Mouse (Mus musculus): ENCODE results near the gene Carnmt1. TPM values are rescaled to one million over a fixed set of nuclear protein-coding genes. Genes with fewer than 3 reads are reported as not detected.

Carnmt1 gene
- polyA plus RNA-seq (2014; fragmentation: Illumina TruSeq; extraction: RNeasy Lipid Tissue Mini Kit (QIAGEN cat#74804); ENCODE audit: low read depth, low replicate concordance) = 109 TPM

DNA sequence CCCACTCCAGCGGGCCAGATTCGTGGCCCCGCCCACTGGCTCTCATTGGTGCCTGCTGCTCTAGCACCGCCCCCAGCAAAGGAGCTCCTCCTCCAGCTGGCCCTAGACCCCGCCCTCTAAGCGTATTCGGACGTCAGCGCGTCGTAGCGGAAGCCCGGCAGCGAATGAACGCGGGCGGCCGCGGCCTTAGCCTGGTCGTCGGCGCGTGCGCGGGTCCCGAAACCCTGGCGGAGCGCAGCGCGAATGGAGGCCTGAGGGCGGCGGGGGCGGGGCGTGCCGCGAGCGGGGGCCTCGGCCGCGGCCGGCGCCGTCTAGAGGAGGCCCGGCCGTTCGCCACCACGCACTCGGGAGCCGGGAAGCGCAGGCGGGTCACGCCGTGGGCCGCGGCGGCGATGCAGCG is at the start of gene Carnmt1:
Carnmt1 (plus strand) TSS at position 157 of the 400 bp plus-strand sequence.

DNA sequence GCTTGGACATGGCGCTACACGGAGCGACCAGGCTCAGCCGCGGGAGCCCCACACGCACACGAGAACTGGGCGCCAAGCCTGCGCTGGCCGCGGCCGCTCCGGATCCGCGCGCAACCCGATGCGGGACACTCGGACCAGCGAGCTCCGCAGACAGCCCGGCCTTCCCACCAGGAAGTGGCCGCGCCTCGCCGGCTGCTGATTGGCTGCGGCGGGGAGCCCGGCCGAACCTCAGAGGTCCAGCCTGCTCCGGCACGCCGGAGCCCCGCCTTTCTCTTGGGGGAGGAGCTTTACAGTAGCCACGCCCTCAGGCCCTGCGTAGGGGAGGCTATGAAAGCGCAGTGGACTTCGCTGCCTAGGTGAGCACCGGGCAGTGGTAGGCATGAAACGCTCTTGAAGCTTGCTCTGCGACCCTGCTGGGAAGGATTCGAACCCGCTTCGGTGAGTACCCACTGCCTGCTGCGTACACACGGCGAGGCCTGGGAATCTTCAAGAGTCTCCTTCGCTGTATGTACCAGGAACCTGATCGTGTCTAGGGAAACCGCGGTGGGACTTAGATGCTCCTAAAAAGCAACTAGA is 38.8 kb upstream of the Carnmt1 start, which contains the start of the genes Ostf1 and Nmrk1:
Ostf1 (minus strand) TSS at position 180 of the 576 bp plus-strand sequence.
Nmrk1 (plus strand) TSS at position 307 of the 576 bp plus-strand sequence.

DNA sequence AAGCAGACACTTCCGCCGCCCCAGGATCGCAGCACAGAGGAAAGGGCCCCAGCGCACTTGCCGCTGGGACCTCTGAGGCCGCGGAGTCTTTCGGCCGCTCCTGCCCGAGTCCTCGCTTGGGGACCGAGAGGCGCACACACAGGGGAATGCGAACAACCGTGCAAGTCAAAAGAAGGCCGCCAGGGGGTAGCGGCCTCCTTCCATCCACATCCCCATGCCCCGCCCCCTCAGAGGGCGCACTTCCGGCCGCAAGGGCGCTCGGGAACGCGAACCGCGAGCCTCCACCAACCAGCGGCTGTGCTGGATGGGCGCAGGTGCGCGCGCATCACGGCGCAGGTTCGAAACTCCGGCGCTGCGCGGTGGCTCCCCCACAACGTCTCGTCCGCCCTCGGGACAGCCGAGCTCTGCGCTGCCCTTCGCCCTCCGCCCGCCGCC is 42.3 kb downstream of the Carnmt1 start, which contains the start of gene D030056L22Rik:
D030056L22Rik (plus strand) TSS at position 328 of the 435 bp plus-strand sequence.

DNA sequence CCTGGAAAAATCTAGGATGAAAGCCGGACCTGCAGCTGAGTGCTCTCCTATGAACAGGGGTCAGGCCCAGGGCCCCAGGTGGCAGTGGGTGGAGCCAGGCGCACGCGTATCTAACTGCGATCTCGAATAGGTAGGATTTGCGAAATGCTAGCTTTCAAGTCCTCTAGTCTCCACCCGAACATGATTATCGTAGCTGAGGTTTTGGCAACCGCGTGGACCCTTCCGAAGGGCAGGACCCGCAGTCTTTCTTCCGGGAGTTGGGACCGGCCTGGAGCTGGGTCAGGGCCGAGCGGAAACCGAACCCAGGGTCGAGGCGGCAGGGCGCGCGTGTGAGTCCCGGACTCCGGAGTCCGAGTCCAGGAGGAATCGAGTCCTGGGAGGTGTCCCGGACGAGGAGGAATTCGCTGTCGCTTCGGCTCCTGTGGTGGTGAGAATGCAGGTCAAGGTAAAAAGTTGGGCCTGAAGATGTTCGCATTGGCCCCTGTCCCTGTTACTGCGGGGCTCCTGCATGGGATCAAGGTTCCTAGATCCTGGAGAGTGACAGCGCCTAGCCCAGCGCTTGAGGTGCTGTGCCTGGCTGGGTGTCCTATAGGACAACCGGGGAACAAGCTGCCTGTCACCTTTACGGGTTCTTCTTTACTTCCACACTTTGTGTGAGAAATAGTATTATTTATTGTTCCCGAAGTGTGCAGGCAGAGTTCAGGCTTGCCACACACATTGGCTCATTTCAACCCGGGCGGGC is 79.2 kb downstream of the Carnmt1 start, which contains the start of gene Trpm6:
Trpm6 (plus strand) TSS at position 386 of the 742 bp plus-strand sequence.

Other genes starting within 250 kb of the Carnmt1 start
- gene Ostf1, start 38.9 kb upstream of the Carnmt1 start, polyA plus RNA-seq (2014; fragmentation: Illumina TruSeq; extraction: RNeasy Lipid Tissue Mini Kit (QIAGEN cat#74804); ENCODE audit: low read depth, low replicate concordance) = 110 TPM
- gene Nmrk1, start 38.8 kb upstream of the Carnmt1 start, polyA plus RNA-seq (2014; fragmentation: Illumina TruSeq; extraction: RNeasy Lipid Tissue Mini Kit (QIAGEN cat#74804); ENCODE audit: low read depth, low replicate concordance) = 5.0 TPM
- gene D030056L22Rik, start 42.4 kb downstream of the Carnmt1 start, polyA plus RNA-seq (2014; fragmentation: Illumina TruSeq; extraction: RNeasy Lipid Tissue Mini Kit (QIAGEN cat#74804); ENCODE audit: low read depth, low replicate concordance) = 41.6 TPM
- 125 TPM for gene Trpm6, start 79.2 kb downstream of the Carnmt1 start, polyA plus RNA-seq (2014; fragmentation: Illumina TruSeq; extraction: RNeasy Lipid Tissue Mini Kit (QIAGEN cat#74804); ENCODE audit: low read depth, low replicate concordance)